Mouse (Mus musculus) olfactory bulb, adult 2 months (tissue): Measurements from ENCODE around the gene Ddi2. TPM values are rescaled to one million over a fixed set of nuclear protein-coding genes. Genes with fewer than 3 reads are reported as not detected.

Experiments
- H3K27ac ChIP-seq: fragments of 200-500 bp; 2 replicates; pipeline ENCODE4 v1.5.1; 2012; ENCODE audit warnings: low read depth, low read length; ENCODE audit not compliant: insufficient read depth
- H3K4me1 ChIP-seq: fragments of 200-500 bp; 2 replicates; pipeline ENCODE4 v1.6.1; 2012; ENCODE audit warnings: low read length; ENCODE audit not compliant: control insufficient read depth, insufficient read depth
- H3K4me3 ChIP-seq: fragments of 200-500 bp; 2 replicates; pipeline ENCODE4 v1.5.1; 2012; ENCODE audit warnings: mild to moderate bottlenecking, low read depth, low read length, moderate library complexity; ENCODE audit not compliant: insufficient read depth
- CTCF ChIP-seq: fragments of 200-500 bp; IDR thresholded peaks from 2 replicates; pipeline ENCODE4 v1.5.1; 2012; ENCODE audit warnings: low read depth, mild to moderate bottlenecking, low read length, moderate library complexity; ENCODE audit not compliant: insufficient read depth
- POLR2A ChIP-seq: fragments of 200-500 bp; IDR thresholded peaks from 2 replicates; pipeline ENCODE4 v1.6.1; 2012; ENCODE audit warnings: mild to moderate bottlenecking, low read depth, low read length, moderate library complexity; ENCODE audit not compliant: insufficient read depth
- WGBS: fragments of 180-500 bp; shearing (Covaris S2); methylation state at CpG from one replicate; pipeline ENCODE4 v1.1.7; 2018; 5-methylcytosine and 5-hydroxymethylcytosine counted together
- polyA plus RNA-seq: library from polyadenylated mRNA; stranded (reverse); fragments of >200 nt; gene quantifications from 2 replicates; pipeline ENCODE4 v1.2.4, GENCODE M21; 2012; ENCODE audit warnings: low replicate concordance; ENCODE audit not compliant: missing spikeins, insufficient read depth, insufficient read length

Gene Ddi2
- polyA plus RNA-seq, 1 experiment, result 31.7 TPM

- WGBS, result 58% methylated on average over 4 of the region's 4 CpGs
- Histone ChIP-seq H3K4me3 (no peak overlapping the region), H3K4me1 (peaks cover 11% of the 10 kb centered on the region), H3K27ac (no peak overlapping the region)
- no peak for TF ChIP-seq CTCF
- no peak for TF ChIP-seq POLR2A
These were observed 5.6 kb downstream of the Ddi2 start for GRCm38 (mm10) chr4:141717633-141718032.

GRCm38 (mm10) chr4:141715027-141715426, 8.2 kb downstream of the Ddi2 start:
- Histone ChIP-seq H3K27ac (no peak overlapping the region), H3K4me3 (no peak overlapping the region), H3K4me1 (peaks cover 11% of the 10 kb centered on the region)
- TF ChIP-seq CTCF, result no peak
- TF ChIP-seq POLR2A, result no peak
- 60% methylated on average over 2 of the region's 2 CpGs for WGBS

- Histone ChIP-seq H3K4me3 (no peak overlapping the region), H3K27ac (no peak overlapping the region), H3K4me1 (peaks cover 7% of the 10 kb centered on the region)
- TF ChIP-seq CTCF, result no peak
- no peak for TF ChIP-seq POLR2A
- 85% methylated on average over 5 of the region's 5 CpGs for WGBS
These were observed 9.5 kb downstream of the Ddi2 start for GRCm38 (mm10) chr4:141713598-141714142.

- peaks cover 5% of the 10 kb centered on the region for H3K4me1 ChIP-seq
- TF ChIP-seq POLR2A (no peak), CTCF (no peak)
- no peak overlapping the region for H3K27ac ChIP-seq
- WGBS, result 97% methylated on average over 1 of the region's 1 CpGs
- H3K4me3 ChIP-seq, result no peak overlapping the region
These were observed 12.0 kb downstream of the Ddi2 start for GRCm38 (mm10) chr4:141711250-141711649.

GRCm38 (mm10) chr4:141708971-141709370, 14.2 kb downstream of the Ddi2 start:
- Histone ChIP-seq H3K27ac (no peak overlapping the region), H3K4me1 (no peaks in the 10 kb centered on the region), H3K4me3 (no peak overlapping the region)
- WGBS, result 73% methylated on average over 2 of the region's 2 CpGs
- TF ChIP-seq POLR2A (no peak), CTCF (no peak)

- 96% methylated on average over 7 of the region's 7 CpGs for WGBS
These were observed 15.2 kb downstream of the Ddi2 start for GRCm38 (mm10) chr4:141708005-141708404.

GRCm38 (mm10) chr4:141705331-141705730, 17.9 kb downstream of the Ddi2 start:
- Histone ChIP-seq H3K4me3 (no peak overlapping the region), H3K4me1 (no peaks in the 10 kb centered on the region), H3K27ac (no peak overlapping the region)
- TF ChIP-seq POLR2A, result no peak
- TF ChIP-seq CTCF, result no peak
- 76% methylated on average over 4 of the region's 4 CpGs for WGBS

More at GRCm38 (mm10) chr4:141708005-141708404, 15.2 kb downstream of the Ddi2 start:
- no peaks in the 10 kb centered on the region for H3K4me1 ChIP-seq
- H3K27ac ChIP-seq, result no peak overlapping the region
- TF ChIP-seq POLR2A (no peak), CTCF (no peak)
- no peak overlapping the region for H3K4me3 ChIP-seq

GRCm38 (mm10) chr4:141704625-141705024, 18.6 kb downstream of the Ddi2 start:
- Histone ChIP-seq H3K4me3 (no peak overlapping the region), H3K27ac (no peak overlapping the region), H3K4me1 (no peaks in the 10 kb centered on the region)
- no peak for TF ChIP-seq POLR2A
- no peak for TF ChIP-seq CTCF
- WGBS, result 80% methylated on average over 2 of the region's 2 CpGs

GRCm38 (mm10) chr4:141694719-141695118, 28.5 kb downstream of the Ddi2 start:
- H3K4me3 ChIP-seq, result no peak overlapping the region
- no peak overlapping the region for H3K27ac ChIP-seq
- whole genome bisulfite sequencing, result 92% methylated on average over 8 of the region's 8 CpGs
- no peaks in the 10 kb centered on the region for H3K4me1 ChIP-seq
- TF ChIP-seq CTCF (no peak), POLR2A (no peak)

- no peaks in the 10 kb centered on the region for H3K4me1 ChIP-seq
- H3K4me3 ChIP-seq, result no peak overlapping the region
- WGBS, result 97% methylated on average over 8 of the region's 8 CpGs
- no peak for TF ChIP-seq CTCF
- no peak for TF ChIP-seq POLR2A
- H3K27ac ChIP-seq, result no peak overlapping the region
These were observed 34.7 kb downstream of the Ddi2 start for GRCm38 (mm10) chr4:141688505-141688904.
